Mouse (Mus musculus) G1E-ER4 (cell line): ENCODE results near the gene Rin3. TPM values are rescaled to one million over a fixed set of nuclear protein-coding genes. Genes with fewer than 3 reads are reported as not detected.

Experiments used
- GATA1 ChIP-seq: IDR thresholded peaks from one replicate; pipeline ENCODE4 v1.8.0; 2012; ENCODE audit warnings: low read length, inconsistent platforms
- polyA plus RNA-seq: library from polyadenylated mRNA; stranded (reverse); fragments of >175 nt; gene quantifications from 2 replicates; pipeline ENCODE4 v1.2.3, GENCODE M21; 2012

The Rin3 gene
- 0.03 and 0.06 TPM in 2 replicates for polyA plus RNA-seq

GRCm38 (mm10) chr12:102282763-102283482 is at the start of gene Rin3:
Gene Rin3 (plus strand): TSS chr12:102283048.
- no peak for TF ChIP-seq GATA1

- no peak for TF ChIP-seq GATA1
These were observed 47.3 kb upstream of the Rin3 start for GRCm38 (mm10) chr12:102235551-102235950.

GRCm38 (mm10) chr12:102236317-102236716 is 46.5 kb upstream of the Rin3 start:
- no peak for TF ChIP-seq GATA1

- no peak for TF ChIP-seq GATA1
These were observed 40.6 kb upstream of the Rin3 start for GRCm38 (mm10) chr12:102242076-102242722.

GRCm38 (mm10) chr12:102243915-102244314 is 38.9 kb upstream of the Rin3 start:
- no peak for TF ChIP-seq GATA1

GRCm38 (mm10) chr12:102246226-102246625 is 36.6 kb upstream of the Rin3 start:
- TF ChIP-seq GATA1, result no peak

GRCm38 (mm10) chr12:102248104-102248503 is 34.7 kb upstream of the Rin3 start:
- no peak for TF ChIP-seq GATA1

GRCm38 (mm10) chr12:102250316-102250715 is 32.5 kb upstream of the Rin3 start:
- no peak for TF ChIP-seq GATA1

GRCm38 (mm10) chr12:102251070-102251469 is 31.8 kb upstream of the Rin3 start:
- no peak for TF ChIP-seq GATA1

- TF ChIP-seq GATA1, result no peak
These were observed 30.9 kb upstream of the Rin3 start for GRCm38 (mm10) chr12:102251985-102252384.

GRCm38 (mm10) chr12:102252525-102252924 is 30.3 kb upstream of the Rin3 start:
- no peak for TF ChIP-seq GATA1

GRCm38 (mm10) chr12:102255012-102255411 is 27.8 kb upstream of the Rin3 start:
- no peak for TF ChIP-seq GATA1

- no peak for TF ChIP-seq GATA1
These were observed 24.2 kb upstream of the Rin3 start for GRCm38 (mm10) chr12:102258522-102259112.

GRCm38 (mm10) chr12:102261933-102262396 is 20.9 kb upstream of the Rin3 start:
- TF ChIP-seq GATA1, result no peak

GRCm38 (mm10) chr12:102262809-102263208 is 20.0 kb upstream of the Rin3 start:
- no peak for TF ChIP-seq GATA1

GRCm38 (mm10) chr12:102263249-102263648 is 19.6 kb upstream of the Rin3 start:
- no peak for TF ChIP-seq GATA1

GRCm38 (mm10) chr12:102266433-102266832 is 16.4 kb upstream of the Rin3 start:
- no peak for TF ChIP-seq GATA1

GRCm38 (mm10) chr12:102269144-102269543 is 13.7 kb upstream of the Rin3 start:
- TF ChIP-seq GATA1, result no peak
